Mouse (Mus musculus): ENCODE measurements at regions not wholly inside any gene's neighbourhood (a gene's known extent, or its start where the extent isn't known, plus 50 kb on each side); places are given as distances from the start of the nearest gene placed in this dataset.

DNA sequence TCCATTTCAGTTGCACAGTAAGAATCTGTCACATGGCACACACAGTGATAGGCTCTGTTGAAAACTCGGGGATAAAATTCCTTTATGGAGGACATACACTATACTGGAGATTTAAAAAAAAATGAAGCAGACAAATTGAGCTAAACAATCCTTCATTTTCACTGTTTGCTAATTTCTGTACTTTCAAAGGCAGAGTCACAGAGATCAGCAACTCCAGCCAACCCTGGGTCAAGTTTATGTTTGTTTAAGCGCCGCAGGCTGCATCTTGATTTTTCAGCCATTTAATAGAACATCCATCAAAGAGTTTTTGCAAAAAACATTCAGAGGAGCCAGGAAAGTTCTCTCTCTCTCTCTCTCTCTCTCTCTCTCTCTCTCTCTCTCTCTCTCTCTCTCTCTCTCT is 114.8 kb downstream of the Anxa2 start:
- no peak for TF ChIP-seq POLR2A (IDR thresholded peaks at IDR 0.05; ENCODE audit: control insufficient read depth, low read depth, low read length)
- TF ChIP-seq CTCF (IDR thresholded peaks at IDR 0.05; ENCODE audit: control insufficient read depth, insufficient read depth, insufficient replicate concordance, low read depth, low read length) = no peak
